Mouse (Mus musculus) heart, adult 2 months (tissue): ENCODE measurements around the gene Ak7. TPM values are rescaled to one million over a fixed set of nuclear protein-coding genes. Genes with fewer than 3 reads are reported as not detected.

Experiments
- DNase-seq, 2 experiments: peaks; one replicate each; pipeline ENCODE4 v3.0.0; 2021
- H3K27ac ChIP-seq: fragments of 200-600 bp; 2 replicates; pipeline ENCODE4 v1.8.1; 2022
- H3K27me3 ChIP-seq: fragments of 200-500 bp; 2 replicates; pipeline ENCODE4 v1.6.1; 2012; ENCODE audit warnings: mild to moderate bottlenecking, low read length, inconsistent platforms, mixed read lengths; ENCODE audit not compliant: control insufficient read depth, insufficient read depth
- H3K36me3 ChIP-seq: fragments of 200-500 bp; 2 replicates; pipeline ENCODE4 v1.6.1; 2012; ENCODE audit warnings: low read length, inconsistent platforms; ENCODE audit not compliant: control insufficient read depth, insufficient read depth
- H3K4me1 ChIP-seq: fragments of 200-500 bp; 2 replicates; pipeline ENCODE4 v1.6.1; 2011; ENCODE audit warnings: low read length; ENCODE audit not compliant: control insufficient read depth, insufficient read depth
- H3K4me3 ChIP-seq: fragments of 200-600 bp; 2 replicates; pipeline ENCODE4 v1.8.1; 2022
- H3K79me2 ChIP-seq: fragments of 200-500 bp; replicated peaks from 2 replicates; pipeline ENCODE4 v1.6.1; 2012; ENCODE audit warnings: mild to moderate bottlenecking, inconsistent platforms, low read length, moderate library complexity, mixed read lengths; ENCODE audit not compliant: control insufficient read depth, insufficient read depth
- H3K9ac ChIP-seq: fragments of 200-500 bp; 2 replicates; pipeline ENCODE4 v1.6.1; 2012; ENCODE audit warnings: low read depth, mild to moderate bottlenecking, control low read depth, inconsistent platforms, low read length, mixed read lengths
- CTCF ChIP-seq: fragments of 200-600 bp; IDR thresholded peaks from 2 replicates; pipeline ENCODE4 v1.8.1; 2022; ENCODE audit warnings: antibody characterized with exemption, mild to moderate bottlenecking, moderate library complexity
- EP300 ChIP-seq: fragments of 200-500 bp; IDR thresholded peaks from 2 replicates; pipeline ENCODE4 v1.6.1; 2011; ENCODE audit warnings: low read depth, low read length, control low read depth; ENCODE audit not compliant: insufficient read depth
- POLR2A ChIP-seq: fragments of 200-500 bp; IDR thresholded peaks from 2 replicates; pipeline ENCODE4 v1.6.1; 2011; ENCODE audit warnings: mild to moderate bottlenecking, low read depth, low read length, control low read depth; ENCODE audit not compliant: insufficient read depth
- WGBS: fragments of 180-500 bp; shearing (Covaris S2); methylation state at CpG from one replicate; pipeline ENCODE4 v1.1.7; 2018; 5-methylcytosine and 5-hydroxymethylcytosine counted together
- intact Hi-C: fragments of 180-260 bp; cut with DNase I; formaldehyde crosslinking; loops from one replicate; pipeline ENCODE4 v1.15.1; 2025
- polyA plus RNA-seq: library from polyadenylated mRNA; depleted of rRNA; stranded (reverse); fragments of >200 nt; gene quantifications from 2 replicates; pipeline ENCODE4 v1.2.3, GENCODE M21; 2012
- total RNA-seq, 2 experiments: library from RNA; stranded (reverse); gene quantifications; 2 replicates each; pipeline ENCODE4 v1.2.3; 2021

The Ak7 gene
- total and polyA plus RNA-seq, 3 experiments: 0.61 TPM; not detected in 2

- WGBS: 77% methylated on average over 9 of the region's 9 CpGs
- Histone ChIP-seq H3K27me3 (no peaks in the 10 kb centered on the region), H3K4me3 (no peak overlapping the region), H3K9ac (no peak overlapping the region), H3K36me3 (no peaks in the 10 kb centered on the region), H3K4me1 (no peaks in the 10 kb centered on the region), H3K79me2 (no peaks in the 10 kb centered on the region), H3K27ac (no peak overlapping the region)
- intact Hi-C loops: no loop called here
- TF ChIP-seq POLR2A (no peak), EP300 (no peak), CTCF (no peak)
- no peak for DNase-seq
Observed at GRCm38 (mm10) chr12:105733370-105734159, 27.8 kb downstream of the Ak7 start.

- TF ChIP-seq EP300 (no peak), CTCF (no peak), POLR2A (no peak)
- Histone ChIP-seq H3K36me3 (no peaks in the 10 kb centered on the region), H3K27ac (no peak overlapping the region), H3K4me3 (no peak overlapping the region), H3K79me2 (no peaks in the 10 kb centered on the region), H3K9ac (no peak overlapping the region), H3K4me1 (no peaks in the 10 kb centered on the region), H3K27me3 (no peaks in the 10 kb centered on the region)
- intact Hi-C loops: no loop called here
- 63% methylated on average over 7 of the region's 7 CpGs for WGBS
- no peak for DNase-seq
Observed at GRCm38 (mm10) chr12:105735226-105735888, 29.6 kb downstream of the Ak7 start.

GRCm38 (mm10) chr12:105735889-105736251 lies 30.1 kb downstream of the Ak7 start:
- H3K27ac ChIP-seq: no peak overlapping the region
- intact Hi-C loops: no loop called here
- H3K9ac ChIP-seq: no peak overlapping the region
- no peak for TF ChIP-seq EP300
- no peak for TF ChIP-seq CTCF
- TF ChIP-seq POLR2A: no peak
- H3K27me3 ChIP-seq: no peaks in the 10 kb centered on the region
- WGBS: 84% methylated on average over 6 of the region's 6 CpGs
- H3K4me1 ChIP-seq: no peaks in the 10 kb centered on the region
- H3K36me3 ChIP-seq: no peaks in the 10 kb centered on the region
- no peak for DNase-seq
- H3K79me2 ChIP-seq: no peaks in the 10 kb centered on the region
- H3K4me3 ChIP-seq: no peak overlapping the region

- H3K36me3 ChIP-seq: no peaks in the 10 kb centered on the region
- no peak overlapping the region for H3K4me3 ChIP-seq
- no peaks in the 10 kb centered on the region for H3K27me3 ChIP-seq
- H3K27ac ChIP-seq: no peak overlapping the region
- intact Hi-C loops: no loop called here
- DNase-seq: no peak
- H3K79me2 ChIP-seq: no peaks in the 10 kb centered on the region
- TF ChIP-seq POLR2A: no peak
- H3K9ac ChIP-seq: no peak overlapping the region
- 60% methylated on average over 15 of the region's 15 CpGs for WGBS
- no peaks in the 10 kb centered on the region for H3K4me1 ChIP-seq
Observed at GRCm38 (mm10) chr12:105738316-105739096, 32.7 kb downstream of the Ak7 start.

GRCm38 (mm10) chr12:105739656-105740055 lies 33.9 kb downstream of the Ak7 start:
- 93% methylated on average over 8 of the region's 8 CpGs for WGBS

More at GRCm38 (mm10) chr12:105739656-105740055, 33.9 kb downstream of the Ak7 start:
- Histone ChIP-seq H3K27ac (no peak overlapping the region), H3K27me3 (no peaks in the 10 kb centered on the region), H3K4me1 (no peaks in the 10 kb centered on the region), H3K79me2 (no peaks in the 10 kb centered on the region), H3K9ac (no peak overlapping the region), H3K36me3 (no peaks in the 10 kb centered on the region), H3K4me3 (no peak overlapping the region)
- no peak for DNase-seq
- TF ChIP-seq CTCF (no peak), EP300 (no peak), POLR2A (no peak)
- intact Hi-C loops: no loop called here
